Mouse (Mus musculus) adrenal gland, postnatal 25 days (tissue): Measurements from ENCODE around the gene Rtl6. TPM values are rescaled to one million over a fixed set of nuclear protein-coding genes. Genes with fewer than 3 reads are reported as not detected.

Experiments
- DNase-seq: peaks from one replicate; pipeline ENCODE4 v3.0.0; 2021; ENCODE audit warnings: mixed read lengths
- long read RNA-seq: library from polyadenylated mRNA; stranded (forward); transcript quantifications from one replicate; pipeline ENCODE4 v2.0.0, GENCODE M21; 2021
- total RNA-seq: library from RNA; stranded (reverse); gene quantifications from 2 replicates; pipeline ENCODE4 v1.2.3, GENCODE M21; 2021

The Rtl6 gene
- total RNA-seq, result 6.6 and 9.3 TPM in 2 replicates
- long read RNA-seq, full-length matches to known transcripts, result 26 of 27 reads
- long read RNA-seq, partial matches to known transcripts, result 0 of 27 reads
- long read RNA-seq, other reads (novel, unspliced or antisense), result 1 of 27 reads

- peak; percentile 88 for DNase-seq
Measured at GRCm38 (mm10) chr15:84557189-84557921, at the start of gene Rtl6. Gene Rtl6, minus strand, starts transcription at chr15:84557823.

- DNase-seq, result no peak
Measured at GRCm38 (mm10) chr15:84603267-84603963, 45.8 kb upstream of the Rtl6 start.

- DNase-seq, result no peak
Measured at GRCm38 (mm10) chr15:84600977-84601595, 43.5 kb upstream of the Rtl6 start.

GRCm38 (mm10) chr15:84598911-84599310 lies 41.3 kb upstream of the Rtl6 start:
- no peak for DNase-seq

- DNase-seq, result no peak
Measured at GRCm38 (mm10) chr15:84597816-84598215, 40.2 kb upstream of the Rtl6 start.

- no peak for DNase-seq
Measured at GRCm38 (mm10) chr15:84597021-84597420, 39.4 kb upstream of the Rtl6 start.

GRCm38 (mm10) chr15:84595241-84595945 lies 37.8 kb upstream of the Rtl6 start:
- no peak for DNase-seq

- no peak for DNase-seq
Measured at GRCm38 (mm10) chr15:84593514-84593913, 35.9 kb upstream of the Rtl6 start.

- DNase-seq, result peak; percentile 38
Measured at GRCm38 (mm10) chr15:84592240-84592639, 34.6 kb upstream of the Rtl6 start.

- no peak for DNase-seq
Measured at GRCm38 (mm10) chr15:84591573-84592139, 34.0 kb upstream of the Rtl6 start.

- DNase-seq, result peak; percentile 20
Measured at GRCm38 (mm10) chr15:84588371-84588821, 30.8 kb upstream of the Rtl6 start.

- no peak for DNase-seq
Measured at GRCm38 (mm10) chr15:84578607-84579006, 21.0 kb upstream of the Rtl6 start.

GRCm38 (mm10) chr15:84577019-84577418 lies 19.4 kb upstream of the Rtl6 start:
- DNase-seq, result no peak

- DNase-seq, result no peak
Measured at GRCm38 (mm10) chr15:84566568-84567110, 9.0 kb upstream of the Rtl6 start.

- no peak for DNase-seq
Measured at GRCm38 (mm10) chr15:84561501-84561900, 3.9 kb upstream of the Rtl6 start.

- DNase-seq, result no peak
Measured at GRCm38 (mm10) chr15:84556674-84557073, 949 bp downstream of the Rtl6 start.

- DNase-seq, result no peak
Measured at GRCm38 (mm10) chr15:84551065-84551464, 6.6 kb downstream of the Rtl6 start.

- no peak for DNase-seq
Measured at GRCm38 (mm10) chr15:84549291-84549797, 8.3 kb downstream of the Rtl6 start.

- DNase-seq, result no peak
Measured at GRCm38 (mm10) chr15:84546028-84546427, 11.6 kb downstream of the Rtl6 start.

GRCm38 (mm10) chr15:84541175-84541574 lies 16.4 kb downstream of the Rtl6 start:
- no peak for DNase-seq

- no peak for DNase-seq
Measured at GRCm38 (mm10) chr15:84538974-84539588, 18.5 kb downstream of the Rtl6 start.
